Comparison of ENCODE assay signal across 8 mouse cellular contexts in genomic region chrX:99049247-99049646, GRCm38 (mm10). TPM values are rescaled to one million over a fixed set of nuclear protein-coding genes. Genes with fewer than 3 reads are reported as not detected.
DNase-seq lines count a peak whose midpoint lies in the region; ATAC-seq and TF ChIP-seq lines count a peak whose summit lies in the region.

No protein-coding gene starts in this region.

- H3K27me3 ChIP-seq in heart, postnatal 0 days (ENCODE audit: control insufficient read depth, insufficient read depth, low read length), result no peaks in the 10 kb centered on the region
- H3K27me3 ChIP-seq in liver, embryonic 16.5 days (ENCODE audit: control insufficient read depth, insufficient read depth, low read depth, low read length), result no peaks in the 10 kb centered on the region; the same call in 1 of the 2 replicates

- DNase-seq in 3T3-L1 (ENCODE audit: low read depth, low spot score) (peak; percentile 2), ES-E14 (ENCODE audit: low read depth, low spot score) (no peak)
- DNase-seq in heart, postnatal 0 days (ENCODE audit: low spot score), result no peak
- DNase-seq in T-cell, adult 2 months (ENCODE audit: low spot score), result no peak
- no peak for DNase-seq in testis, postnatal 10 days (ENCODE audit: low spot score)
- DNase-seq in left cerebral cortex, adult 11 months (ENCODE audit: low spot score), result no peak
- DNase-seq in layer of hippocampus, postnatal 25 days (ENCODE audit: extremely low spot score in 1 of 2, low spot score in 1 of 2), result no peak

- in situ Hi-C loops in ES-E14 (cut with MboI; ENCODE audit: low sequenced_read_pairs in 2 of 2, unreplicated experiment in 2 of 2), result no loop called here

- no peaks in the 10 kb centered on the region for H3K9me3 ChIP-seq in ES-E14 (ENCODE audit: control insufficient read depth, insufficient read depth, low read depth, low read length)
- H3K9me3 ChIP-seq in heart, postnatal 0 days (replicated peaks; ENCODE audit: control insufficient read depth, low read length), result no peaks in the 10 kb centered on the region
- H3K9me3 ChIP-seq in liver, embryonic 16.5 days (replicated peaks; ENCODE audit: control insufficient read depth, low read length), result no peaks in the 10 kb centered on the region

- H3K9ac ChIP-seq in ES-E14 (ENCODE audit: insufficient read depth, low read depth, low read length, poor library complexity, severe bottlenecking), result no peak overlapping the region
- no peak overlapping the region for H3K9ac ChIP-seq in heart, postnatal 0 days (replicated peaks; ENCODE audit: low read depth, low read length)
- no peak overlapping the region for H3K9ac ChIP-seq in liver, embryonic 16.5 days (ENCODE audit: low read depth, low read length)

- H3K27ac ChIP-seq in ES-E14 (ENCODE audit: insufficient read depth, low read depth, low read length, poor library complexity, severe bottlenecking), result peak overlapping the region; percentile 25; the same call in 1 of the 2 replicates
- H3K27ac ChIP-seq in heart, postnatal 0 days (ENCODE audit: low read depth), result peak overlapping the region; percentile 79
- H3K27ac ChIP-seq in liver, embryonic 16.5 days (ENCODE audit: low read length), result no peak overlapping the region

- no peak overlapping the region for H3K4me2 ChIP-seq in heart, postnatal 0 days (ENCODE audit: low read depth, low read length)
- H3K4me2 ChIP-seq in liver, embryonic 16.5 days (ENCODE audit: low read depth, low read length), result no peak overlapping the region

- no peak overlapping the region for H3K4me3 ChIP-seq in ES-E14 (ENCODE audit: insufficient read depth in 1 of 2, low read depth in 1 of 2, low read length in 2 of 2, poor library complexity in 1 of 2, severe bottlenecking in 1 of 2)
- no peak overlapping the region for H3K4me3 ChIP-seq in heart, postnatal 0 days (ENCODE audit: low read depth, low read length)
- H3K4me3 ChIP-seq in liver, embryonic 16.5 days (ENCODE audit: low read depth, low read length), result no peak overlapping the region

- peak; percentile 10; the same call in 1 of the 2 replicates for TF ChIP-seq CTCF in heart, postnatal 0 days (IDR thresholded peaks at IDR 0.05; ENCODE audit: low read depth)

- no peaks in the 10 kb centered on the region for H3K36me3 ChIP-seq in ES-E14 (ENCODE audit: control insufficient read depth, insufficient read depth, low read length, poor library complexity, severe bottlenecking)
- no peaks in the 10 kb centered on the region for H3K36me3 ChIP-seq in heart, postnatal 0 days (replicated peaks; ENCODE audit: control insufficient read depth, insufficient read depth, low read length)
- no peaks in the 10 kb centered on the region for H3K36me3 ChIP-seq in liver, embryonic 16.5 days (ENCODE audit: control insufficient read depth, insufficient read depth)

- WGBS in heart, postnatal 0 days, result 49% methylated on average over 5 of the region's 5 CpGs
- WGBS in liver, embryonic 16.5 days (ENCODE audit: insufficient replicate concordance), result 14% methylated on average over 5 of the region's 5 CpGs

- peak; percentile 45; the same call in 1 of the 2 replicates for ATAC-seq in heart, postnatal 0 days (ENCODE audit: insufficient read depth, low read depth)
- ATAC-seq in liver, embryonic 16.5 days (ENCODE audit: low read depth), result peak; percentile 47; the same call in 1 of the 2 replicates

- peaks cover 1 to 8% of the 10 kb centered on the region in 2 experiments; a peak in 2 of 4 replicates for H3K4me1 ChIP-seq in ES-E14 (ENCODE audit: control insufficient read depth in 2 of 2, insufficient read depth in 2 of 2, low read length in 2 of 2, poor library complexity in 1 of 2)
- peaks cover 56% of the 10 kb centered on the region for H3K4me1 ChIP-seq in heart, postnatal 0 days (ENCODE audit: control insufficient read depth, insufficient read depth)
- no peaks in the 10 kb centered on the region for H3K4me1 ChIP-seq in liver, embryonic 16.5 days (ENCODE audit: control insufficient read depth, low read depth, low read length)

- no peak for TF ChIP-seq EP300 in heart, postnatal 0 days (IDR thresholded peaks at IDR 0.05; ENCODE audit: low read depth)

TF ChIP-seq in ES-E14, 5 proteins besides CTCF, POLR2A, EP300 and RAD21:
- TF ChIP-seq ZNF384 (IDR thresholded peaks at IDR 0.05; ENCODE audit: low read depth, low read length) (no peak), ZC3H11A (IDR thresholded peaks at IDR 0.05; ENCODE audit: borderline replicate concordance, low read depth, low read length) (no peak), MAFK (IDR thresholded peaks at IDR 0.05; ENCODE audit: insufficient read depth, low read depth, low read length) (no peak), CHD2 (IDR thresholded peaks at IDR 0.05; ENCODE audit: low read depth, low read length) (no peak), HCFC1 (IDR thresholded peaks at IDR 0.05; ENCODE audit: borderline replicate concordance, insufficient read depth, low read length) (no peak)

RNA-seq across cellular contexts. Expression of gene Stard8, which starts 46.2 kb away (rescaled TPM):
- 4.3 and 7.8 TPM in 2 replicates for total RNA-seq in ES-E14 (2012; rRNA removed)
- 32.4 and 42.0 TPM in 2 replicates for total RNA-seq in heart, postnatal 0 days (2014; rRNA removed; ENCODE audit: low replicate concordance)
- 13.6 and 14.5 TPM in 2 replicates for polyA plus RNA-seq in heart, postnatal 0 days (2015; fragmentation: Nextera tagmentation; extraction: Ambion mirVana)
- polyA plus RNA-seq in liver, embryonic 16.5 days (2015; fragmentation: Nextera tagmentation; extraction: Ambion mirVana), result 3.5 and 4.0 TPM in 2 replicates
- 1 to 10 TPM; 5.5 to 8.5 TPM for total RNA-seq in layer of hippocampus, postnatal 25 days (2021)
